Mouse (Mus musculus): ENCODE data around the gene Tm7sf3. TPM values are rescaled to one million over a fixed set of nuclear protein-coding genes. Genes with fewer than 3 reads are reported as not detected.

Tm7sf3 gene
- polyA plus RNA-seq, 1 experiment from 2014 or later = 28.8 TPM

DNA sequence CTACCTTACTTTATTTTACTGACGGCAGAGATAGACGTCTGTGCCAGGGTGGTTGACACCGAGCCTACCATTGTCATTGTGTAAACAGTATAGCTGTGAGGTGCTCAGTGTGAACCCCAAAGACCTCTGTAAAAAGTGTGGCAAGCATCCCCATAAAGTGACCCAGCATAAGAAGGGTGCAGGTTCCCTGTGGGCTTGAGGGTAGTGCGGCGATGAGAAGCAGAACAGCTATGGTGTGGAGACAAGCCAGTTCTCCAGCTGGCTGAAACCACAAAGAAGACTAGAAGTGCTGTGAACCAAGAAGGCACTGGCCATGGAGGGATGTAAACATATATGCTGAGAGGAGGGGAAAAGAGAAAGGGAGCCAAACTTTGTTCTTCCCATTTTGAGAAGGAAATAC, 19.0 kb upstream of the Tm7sf3 start:
- Histone ChIP-seq H3K27me3 (ENCODE audit: insufficient read depth, low read length) (no peaks in the 10 kb centered on the region), H3K4me2 (no peak overlapping the region), H3K4me3 (ENCODE audit: low read depth, low read length) (no peak overlapping the region), H3K27ac (ENCODE audit: low read depth) (no peak overlapping the region), H3K9ac (no peak overlapping the region), H3K36me3 (ENCODE audit: insufficient read depth) (no peaks in the 10 kb centered on the region), H3K4me1 (ENCODE audit: insufficient read depth) (no peaks in the 10 kb centered on the region), H3K9me3 (ENCODE audit: low read depth, low read length) (no peaks in the 10 kb centered on the region)
- 59% methylated on average over 5 of the region's 5 CpGs for WGBS
- no peak for TF ChIP-seq CTCF (IDR thresholded peaks at IDR 0.05; ENCODE audit: low read depth)
- ATAC-seq (ENCODE audit: insufficient read depth) = no peak
- no peak for DNase-seq

DNA sequence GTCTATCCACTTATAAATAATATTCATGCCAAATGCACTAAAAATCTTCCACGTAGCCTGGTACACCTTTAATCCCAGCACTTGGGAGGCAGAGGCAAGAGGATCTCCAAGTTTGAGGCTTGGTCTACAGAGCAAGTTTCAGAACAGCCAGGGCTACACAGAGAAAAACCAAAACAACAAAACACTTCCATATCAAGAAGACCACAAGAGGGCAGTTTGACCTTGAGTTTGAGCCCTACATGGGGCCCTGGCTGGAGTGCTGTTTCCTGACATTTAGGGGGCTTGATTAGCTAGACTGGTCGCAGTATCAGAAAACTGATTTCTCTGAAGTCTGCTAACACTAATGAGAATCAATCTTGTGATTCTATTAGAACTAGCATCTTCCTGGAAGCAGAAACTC, 18.0 kb upstream of the Tm7sf3 start:
- WGBS = 62% methylated on average over 2 of the region's 2 CpGs
- peak; percentile 53 for TF ChIP-seq CTCF (IDR thresholded peaks at IDR 0.05; ENCODE audit: low read depth)
- Histone ChIP-seq H3K4me3 (ENCODE audit: low read depth, low read length) (no peak overlapping the region), H3K27me3 (ENCODE audit: insufficient read depth, low read length) (no peaks in the 10 kb centered on the region), H3K4me1 (ENCODE audit: insufficient read depth) (no peaks in the 10 kb centered on the region), H3K27ac (ENCODE audit: low read depth) (no peak overlapping the region), H3K36me3 (ENCODE audit: insufficient read depth) (no peaks in the 10 kb centered on the region), H3K4me2 (no peak overlapping the region), H3K9ac (no peak overlapping the region), H3K9me3 (ENCODE audit: low read depth, low read length) (no peaks in the 10 kb centered on the region)
- ATAC-seq (ENCODE audit: insufficient read depth) (no peak), DNase-seq (peak; percentile 70)

DNA sequence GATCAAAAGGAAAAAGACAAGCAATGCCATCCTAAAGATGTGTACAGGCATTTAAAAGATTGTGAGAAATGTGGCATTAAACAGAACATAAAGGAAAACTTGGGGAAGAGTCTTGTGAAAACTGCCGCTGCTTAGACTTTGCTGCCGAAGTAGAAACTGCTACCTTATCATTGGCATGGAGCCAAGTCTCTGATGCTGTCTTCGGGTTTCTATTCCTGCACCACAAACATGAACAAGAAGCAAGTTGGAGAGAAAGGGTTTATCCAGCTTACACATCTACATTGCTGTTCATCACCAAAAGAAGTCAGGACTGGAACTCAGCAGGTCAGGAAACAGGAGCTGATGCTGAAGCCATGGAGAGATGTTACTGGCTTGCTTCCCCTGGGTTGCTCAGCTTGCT, 10.6 kb upstream of the Tm7sf3 start:
- Histone ChIP-seq H3K4me2 (no peak overlapping the region), H3K9me3 (ENCODE audit: low read depth, low read length) (no peaks in the 10 kb centered on the region), H3K36me3 (ENCODE audit: insufficient read depth) (peaks cover 14% of the 10 kb centered on the region), H3K27ac (ENCODE audit: low read depth) (no peak overlapping the region), H3K9ac (no peak overlapping the region), H3K4me1 (ENCODE audit: insufficient read depth) (no peaks in the 10 kb centered on the region), H3K27me3 (ENCODE audit: insufficient read depth, low read length) (no peaks in the 10 kb centered on the region), H3K4me3 (ENCODE audit: low read depth, low read length) (no peak overlapping the region)
- no peak for TF ChIP-seq CTCF (IDR thresholded peaks at IDR 0.05; ENCODE audit: low read depth)
- DNase-seq (peak; percentile 18), ATAC-seq (ENCODE audit: insufficient read depth) (no peak)
- WGBS = 44% methylated on average over 3 of the region's 3 CpGs

DNA sequence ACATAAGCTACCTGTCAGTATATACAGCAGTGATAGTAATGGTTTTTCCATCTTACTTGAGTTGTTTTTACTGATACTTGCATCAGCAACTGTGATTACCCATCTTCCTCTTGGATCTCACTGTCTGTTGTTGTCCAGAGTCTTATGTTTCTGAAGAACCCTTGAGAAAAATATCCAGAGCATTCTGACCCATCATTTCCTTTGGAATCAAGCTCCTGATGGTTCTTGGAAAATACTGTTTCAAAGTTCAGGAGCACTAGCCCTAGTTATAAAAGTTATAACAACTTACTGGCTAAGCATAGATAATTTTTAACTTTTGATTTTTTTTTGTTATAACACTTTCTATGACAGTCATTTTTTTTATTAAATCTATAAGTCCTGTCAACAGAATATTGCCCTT, 8.8 kb upstream of the Tm7sf3 start:
- no peak for TF ChIP-seq CTCF (IDR thresholded peaks at IDR 0.05; ENCODE audit: low read depth)
- Histone ChIP-seq H3K4me3 (ENCODE audit: low read depth, low read length) (no peak overlapping the region), H3K27me3 (ENCODE audit: insufficient read depth, low read length) (no peaks in the 10 kb centered on the region), H3K4me2 (no peak overlapping the region), H3K4me1 (ENCODE audit: insufficient read depth) (no peaks in the 10 kb centered on the region), H3K36me3 (ENCODE audit: insufficient read depth) (peaks cover 14% of the 10 kb centered on the region), H3K9ac (no peak overlapping the region), H3K9me3 (ENCODE audit: low read depth, low read length) (no peaks in the 10 kb centered on the region), H3K27ac (ENCODE audit: low read depth) (no peak overlapping the region)
- DNase-seq (no peak), ATAC-seq (ENCODE audit: insufficient read depth) (no peak)

DNA sequence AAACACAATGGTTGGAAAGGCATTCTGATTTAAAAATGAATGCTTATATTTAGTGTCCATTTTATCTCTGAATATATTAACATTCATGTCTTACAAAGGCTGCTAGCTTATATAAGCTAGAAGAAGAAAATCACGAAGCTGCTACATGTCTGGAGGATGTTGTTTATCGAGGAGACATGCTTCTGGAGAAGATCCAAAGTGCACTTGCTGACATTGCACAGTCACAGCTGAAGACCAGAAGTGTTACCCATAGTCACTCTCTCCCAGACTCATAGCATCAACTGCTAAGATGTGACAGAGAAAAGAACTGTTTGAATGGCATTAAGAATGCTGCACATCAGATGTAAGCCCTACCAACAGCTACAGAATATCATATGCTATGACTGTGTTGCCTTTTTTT, 7.4 kb upstream of the Tm7sf3 start:
- no peak overlapping the region for H3K9ac ChIP-seq
- H3K4me2 ChIP-seq = no peak overlapping the region
- TF ChIP-seq CTCF (IDR thresholded peaks at IDR 0.05; ENCODE audit: low read depth) = no peak
- no peak overlapping the region for H3K4me3 ChIP-seq (ENCODE audit: low read depth, low read length)
- no peaks in the 10 kb centered on the region for H3K9me3 ChIP-seq (ENCODE audit: low read depth, low read length)
- DNase-seq = peak; percentile 29
- no peaks in the 10 kb centered on the region for H3K4me1 ChIP-seq (ENCODE audit: insufficient read depth)
- H3K27ac ChIP-seq (ENCODE audit: low read depth) = no peak overlapping the region
- peaks cover 14% of the 10 kb centered on the region for H3K36me3 ChIP-seq (ENCODE audit: insufficient read depth)
- no peaks in the 10 kb centered on the region for H3K27me3 ChIP-seq (ENCODE audit: insufficient read depth, low read length)
- ATAC-seq (ENCODE audit: insufficient read depth) = no peak
- 60% methylated on average over 2 of the region's 2 CpGs for WGBS

DNA sequence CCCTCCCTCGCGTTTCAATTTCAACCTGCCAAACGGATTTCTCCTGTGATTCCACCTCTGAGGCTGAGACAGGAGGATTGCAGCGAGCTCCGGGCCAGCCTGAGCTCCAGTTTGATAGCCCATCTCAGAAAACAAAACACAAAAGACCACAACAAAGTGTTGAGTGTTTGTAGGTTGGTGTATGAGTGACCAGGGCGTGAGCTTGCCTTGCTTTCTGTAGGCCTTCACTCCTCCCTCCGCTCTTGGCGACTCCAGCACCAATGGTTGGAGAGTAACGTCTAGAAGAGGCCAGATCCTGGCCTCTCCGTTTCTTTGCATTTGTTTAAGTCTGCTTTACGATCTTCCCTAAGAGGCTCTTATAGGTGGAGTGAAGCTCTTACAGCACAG, 553 bp upstream of the Tm7sf3 start:
- Histone ChIP-seq H3K4me2 (peak overlapping the region; percentile 68), H3K9ac (peak overlapping the region; percentile 84), H3K36me3 (ENCODE audit: insufficient read depth) (no peaks in the 10 kb centered on the region), H3K4me3 (ENCODE audit: low read depth, low read length) (peak overlapping the region; percentile 68), H3K27ac (ENCODE audit: low read depth) (peak overlapping the region; percentile 93; the same call in 1 of the 2 replicates), H3K27me3 (ENCODE audit: insufficient read depth, low read length) (no peaks in the 10 kb centered on the region), H3K4me1 (ENCODE audit: insufficient read depth) (no peaks in the 10 kb centered on the region), H3K9me3 (ENCODE audit: low read depth, low read length) (no peaks in the 10 kb centered on the region)
- peak; percentile 32 for DNase-seq
- WGBS = 27% methylated on average over 11 of the region's 11 CpGs
- no peak for TF ChIP-seq CTCF (IDR thresholded peaks at IDR 0.05; ENCODE audit: low read depth)
- 0 out of 2 replicates have a peak, but pooled peaks have one; percentile 18 for ATAC-seq (ENCODE audit: insufficient read depth)

DNA sequence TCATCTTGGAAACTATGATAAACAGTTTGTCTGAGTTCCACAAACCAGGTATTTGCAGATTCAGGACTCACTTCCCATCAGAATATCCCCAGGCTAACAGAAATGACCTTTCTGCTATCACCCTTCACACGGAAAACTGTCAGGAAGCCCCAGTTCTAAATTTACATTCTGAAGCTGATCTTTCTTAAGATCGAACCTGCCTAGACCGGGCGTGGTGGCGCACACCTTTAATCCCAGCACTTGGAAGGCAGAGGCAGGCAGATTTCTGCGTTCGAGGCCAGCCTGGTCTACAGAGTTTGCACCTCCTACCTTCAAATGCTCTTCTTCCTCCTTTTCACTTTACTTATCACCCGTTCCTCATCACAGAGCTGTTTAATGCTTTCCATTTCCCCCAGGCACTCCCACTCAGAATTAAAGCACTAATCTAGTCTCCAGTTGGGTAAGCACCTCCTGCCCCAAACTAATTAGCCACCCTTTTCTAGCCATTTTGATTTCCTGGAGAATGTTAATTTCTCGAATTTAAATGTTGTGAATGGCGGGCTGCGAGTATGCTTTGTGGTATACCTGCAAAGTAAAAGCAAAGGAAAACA, 908 bp downstream of the Tm7sf3 start:
- TF ChIP-seq CTCF (IDR thresholded peaks at IDR 0.05; ENCODE audit: low read depth) = no peak
- Histone ChIP-seq H3K9me3 (ENCODE audit: low read depth, low read length) (no peaks in the 10 kb centered on the region), H3K4me3 (ENCODE audit: low read depth, low read length) (peak overlapping the region; percentile 68), H3K4me1 (ENCODE audit: insufficient read depth) (no peaks in the 10 kb centered on the region), H3K27ac (ENCODE audit: low read depth) (peak overlapping the region; percentile 24; the same call in 1 of the 2 replicates), H3K9ac (peak overlapping the region; percentile 48), H3K36me3 (ENCODE audit: insufficient read depth) (no peaks in the 10 kb centered on the region), H3K4me2 (peak overlapping the region; percentile 68), H3K27me3 (ENCODE audit: insufficient read depth, low read length) (no peaks in the 10 kb centered on the region)
- WGBS = 64% methylated on average over 11 of the region's 11 CpGs
- DNase-seq (no peak), ATAC-seq (ENCODE audit: insufficient read depth) (no peak)

Measured in lung, embryonic 14.5 days (tissue).